Mouse (Mus musculus) urinary bladder, postnatal 4 days (tissue): ENCODE measurements at regions not wholly inside any gene's neighbourhood (a gene's known extent, or its start where the extent isn't known, plus 50 kb on each side); places are given as distances from the start of the nearest gene placed in this dataset.
A peak's percentile ranks its signal among the peaks of the same experiment; 100 is the strongest.

Experiments used
- DNase-seq, 2 experiments: peaks; one replicate each; pipeline ENCODE4 v3.0.0; 2021 to 2022; ENCODE audit warnings: low spot score in 2 of 2

DNA sequence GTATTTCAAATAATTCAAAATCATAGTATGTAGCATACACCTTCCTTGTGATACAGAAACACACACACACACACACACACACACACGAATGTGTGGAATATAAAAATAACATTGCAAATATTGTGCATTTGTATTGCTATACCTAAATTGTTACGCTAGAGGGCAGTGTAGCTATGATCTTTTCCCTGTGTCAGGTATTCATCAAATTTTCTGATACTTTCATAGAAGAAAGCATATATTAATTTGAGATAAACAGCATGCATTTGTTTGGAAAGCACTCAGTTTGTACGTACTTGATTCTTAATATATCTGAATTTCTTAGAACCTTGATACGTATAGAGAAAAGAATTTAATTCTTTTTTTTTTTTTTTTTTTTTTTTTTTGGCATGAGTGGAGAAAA, 1700.9 kb upstream of the Sel1l start:
- no peak for DNase-seq

GRCm38 (mm10) chr12:93523465-93523864, 1674.5 kb upstream of the Sel1l start:
- no peak for DNase-seq

DNA sequence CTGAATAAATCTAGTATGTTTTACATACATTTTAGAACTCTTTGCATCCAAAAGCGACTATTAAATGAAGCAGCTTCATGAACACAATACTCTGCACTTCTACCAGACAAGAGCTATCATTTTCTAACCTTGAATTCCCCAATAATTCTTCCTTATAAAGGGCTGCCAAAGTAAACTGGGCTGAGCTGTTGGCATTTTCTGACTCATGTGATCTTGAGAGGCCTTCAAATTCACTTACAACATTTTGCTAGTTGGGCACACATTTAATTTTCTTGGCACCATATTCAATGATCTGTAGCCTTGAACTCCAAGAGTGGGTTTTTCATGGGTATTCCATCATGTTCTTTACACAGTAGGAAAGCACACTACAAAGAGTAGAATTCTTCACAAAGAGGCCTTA, 1637.4 kb upstream of the Sel1l start:
- no peak for DNase-seq

GRCm38 (mm10) chr12:93462106-93462505, 1613.1 kb upstream of the Sel1l start:
- no peak for DNase-seq

GRCm38 (mm10) chr12:93449436-93449835, 1600.5 kb upstream of the Sel1l start:
- DNase-seq: no peak

- no peak for DNase-seq
These were observed 1580.3 kb upstream of the Sel1l start for GRCm38 (mm10) chr12:93429218-93429617.

DNA sequence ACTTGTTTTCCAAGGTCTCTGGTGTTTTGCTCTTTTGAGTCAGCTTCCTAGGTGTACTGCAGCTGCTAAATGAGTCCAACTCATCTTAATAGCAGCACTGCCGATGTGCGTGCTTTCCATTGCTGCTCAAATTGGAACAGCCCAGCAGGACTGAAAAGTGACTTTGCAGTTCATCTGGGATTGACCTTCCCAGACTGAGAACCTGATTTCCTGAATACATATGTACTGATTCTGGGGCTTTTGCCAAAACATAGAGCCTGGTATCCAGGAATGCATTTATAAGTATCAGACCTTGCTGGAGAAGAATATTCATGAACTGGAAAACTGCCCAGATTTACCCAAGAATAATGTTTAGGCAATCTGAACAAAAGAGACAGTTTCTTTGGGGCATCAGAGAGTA, 1579.0 kb upstream of the Sel1l start:
- DNase-seq: no peak

DNA sequence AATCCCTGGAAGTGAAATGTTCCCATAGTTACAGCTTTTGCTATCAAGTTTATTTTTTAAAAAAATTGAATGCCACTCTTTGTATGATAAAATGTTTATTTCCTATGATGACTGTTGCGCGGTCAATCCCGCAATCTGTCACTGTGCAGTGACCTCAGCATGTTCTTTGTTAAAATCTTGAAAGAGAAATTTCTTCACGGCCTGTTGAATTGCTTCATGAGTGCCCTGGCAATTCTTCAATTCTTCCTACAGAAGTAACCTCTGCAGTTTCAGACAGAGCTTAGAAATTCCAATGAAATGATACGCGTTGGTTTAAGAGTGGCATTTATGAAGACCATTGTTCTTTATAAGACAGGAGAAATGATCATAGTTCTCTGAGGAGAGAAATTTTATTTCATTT, 1567.4 kb upstream of the Sel1l start:
- no peak for DNase-seq

GRCm38 (mm10) chr12:93415791-93416190, 1566.8 kb upstream of the Sel1l start:
- DNase-seq: no peak

DNA sequence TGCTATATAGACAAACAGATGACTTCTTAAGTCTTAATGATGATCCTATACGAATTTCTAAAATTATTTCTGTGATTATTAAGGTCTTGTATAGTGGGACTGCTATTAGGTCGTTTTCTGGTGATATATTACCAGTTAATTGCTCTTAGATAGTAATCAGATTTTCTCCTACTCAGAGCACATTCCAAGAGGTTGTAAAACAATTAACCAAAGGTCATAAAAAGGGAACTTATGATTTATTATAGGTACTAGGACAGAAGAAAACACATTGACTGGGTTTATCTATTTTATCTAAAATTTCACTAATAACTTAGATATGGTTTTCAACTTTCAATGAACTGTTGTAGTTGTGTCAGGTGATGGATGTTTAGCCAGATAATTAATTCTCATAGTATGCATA, 1536.6 kb upstream of the Sel1l start:
- no peak for DNase-seq

- no peak for DNase-seq
These were observed 1494.0 kb upstream of the Sel1l start for GRCm38 (mm10) chr12:93342933-93343332.

DNA sequence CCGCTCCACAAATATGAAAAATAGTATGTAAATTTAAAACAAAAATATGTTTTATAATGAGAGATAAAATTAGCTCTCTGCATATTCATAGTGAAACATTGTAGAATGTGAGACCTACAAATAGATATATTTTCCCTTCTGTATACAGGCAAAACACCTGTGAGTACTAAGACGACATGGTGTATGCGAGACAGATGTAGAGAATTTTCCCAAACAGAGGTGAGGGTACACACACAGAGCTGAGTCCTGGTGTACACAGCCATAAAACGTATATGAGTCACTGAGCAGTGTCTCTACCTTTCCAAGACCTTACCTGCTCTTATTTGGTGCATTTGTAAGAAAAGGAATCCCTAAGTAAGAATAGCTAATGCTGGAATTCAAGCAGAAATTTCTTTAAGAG, 1493.6 kb upstream of the Sel1l start:
- DNase-seq: no peak

GRCm38 (mm10) chr12:93335520-93335919, 1486.6 kb upstream of the Sel1l start:
- no peak for DNase-seq

DNA sequence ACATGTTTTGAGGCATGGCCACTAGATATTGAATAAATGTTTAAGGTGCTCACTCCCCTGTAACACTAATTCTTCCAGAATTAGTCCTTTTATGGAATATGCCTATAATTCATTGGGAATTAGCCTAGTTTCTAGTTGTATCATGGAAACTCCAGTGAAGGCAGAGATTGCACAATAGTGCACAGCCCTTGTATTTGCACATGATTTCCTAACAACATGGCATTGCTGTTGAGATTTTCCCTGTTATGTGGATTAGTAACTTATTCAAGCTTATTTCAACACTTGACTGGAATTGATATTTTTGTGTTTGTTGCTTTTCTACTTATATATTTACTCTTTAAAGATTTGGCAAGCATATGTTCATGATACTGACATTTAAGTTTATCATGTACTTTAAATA, 1463.3 kb upstream of the Sel1l start:
- DNase-seq: no peak

DNA sequence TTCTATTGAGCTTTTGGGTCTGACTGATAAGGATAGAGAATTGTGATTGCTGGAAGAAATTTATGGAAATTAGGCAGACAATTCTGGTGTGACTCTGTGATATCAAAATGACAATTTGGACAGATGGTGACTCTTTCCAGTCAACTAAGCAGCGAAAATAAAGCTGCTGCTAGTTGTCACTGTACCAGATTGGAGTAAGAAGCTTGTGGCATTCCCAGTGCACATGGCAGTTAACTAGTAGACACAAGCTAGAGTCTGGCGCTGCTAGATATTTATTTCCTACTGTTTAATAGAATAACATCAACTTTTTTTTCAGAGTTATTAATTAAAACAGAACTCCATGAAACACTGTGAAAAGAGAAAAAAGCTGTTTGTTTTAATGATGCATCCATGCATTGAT, 1432.9 kb upstream of the Sel1l start:
- DNase-seq: no peak

DNA sequence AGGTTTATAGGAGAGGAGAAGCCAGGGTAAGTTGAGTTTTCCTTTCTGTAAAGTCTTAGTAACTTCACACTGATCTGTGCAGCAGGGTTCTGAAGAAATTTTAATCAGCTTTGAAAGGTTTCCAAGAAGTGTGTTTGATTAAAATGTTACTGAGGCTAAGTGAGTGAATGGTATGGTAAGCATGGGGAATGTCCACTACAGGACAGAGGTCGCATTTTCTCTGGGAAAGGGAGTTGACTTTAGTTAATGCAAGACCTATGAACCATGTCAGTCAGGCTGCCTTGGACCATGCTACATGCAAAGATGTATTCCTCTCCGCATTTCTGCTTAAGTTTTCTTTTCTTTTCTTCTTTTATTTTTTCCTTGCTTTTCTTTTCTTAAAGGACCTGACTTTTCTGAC, 1424.7 kb upstream of the Sel1l start:
- DNase-seq: no peak

GRCm38 (mm10) chr12:93230237-93230636, 1381.3 kb upstream of the Sel1l start:
- DNase-seq: no peak

DNA sequence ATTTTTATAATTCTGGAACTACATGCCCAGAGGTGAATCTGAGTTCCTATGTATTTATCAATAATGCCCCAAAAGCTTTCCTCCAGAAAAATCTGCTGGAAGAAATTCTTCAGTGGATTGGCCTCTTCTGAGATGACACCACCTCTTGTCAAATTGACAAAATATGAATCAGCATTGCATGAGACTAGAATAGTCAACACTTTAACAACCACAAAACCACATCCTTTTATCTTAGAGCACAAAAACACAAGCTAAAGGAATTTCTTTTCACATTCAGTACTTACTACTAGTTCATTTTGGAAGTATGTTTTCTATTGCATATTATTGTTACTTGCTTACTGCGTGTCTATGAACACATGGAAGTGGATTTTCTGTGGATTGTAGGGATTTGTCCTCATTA, 1377.9 kb upstream of the Sel1l start:
- DNase-seq: no peak

GRCm38 (mm10) chr12:93221179-93221922, 1372.4 kb upstream of the Sel1l start:
- DNase-seq: no peak

GRCm38 (mm10) chr12:93207596-93207995, 1358.6 kb upstream of the Sel1l start:
- DNase-seq: no peak

DNA sequence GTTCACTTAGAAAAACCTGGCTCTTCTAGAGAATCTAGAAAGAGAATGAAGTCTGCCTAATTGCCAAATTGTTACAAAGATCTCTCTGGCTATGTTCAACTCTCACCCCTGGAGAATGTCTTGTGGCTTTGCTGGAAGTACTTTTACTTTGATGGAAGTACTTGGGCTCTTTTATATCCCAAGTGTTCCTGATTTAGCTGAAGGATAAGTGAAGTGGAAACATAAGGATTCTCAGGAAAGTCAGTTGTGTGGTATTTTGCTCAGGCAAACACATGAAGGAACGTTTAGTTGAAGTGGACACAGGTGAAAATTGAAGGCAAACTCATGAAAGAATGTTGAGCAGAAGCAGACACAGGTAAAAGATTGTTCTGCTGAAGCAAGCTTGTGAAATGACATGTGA, 1340.0 kb upstream of the Sel1l start:
- no peak for DNase-seq

DNA sequence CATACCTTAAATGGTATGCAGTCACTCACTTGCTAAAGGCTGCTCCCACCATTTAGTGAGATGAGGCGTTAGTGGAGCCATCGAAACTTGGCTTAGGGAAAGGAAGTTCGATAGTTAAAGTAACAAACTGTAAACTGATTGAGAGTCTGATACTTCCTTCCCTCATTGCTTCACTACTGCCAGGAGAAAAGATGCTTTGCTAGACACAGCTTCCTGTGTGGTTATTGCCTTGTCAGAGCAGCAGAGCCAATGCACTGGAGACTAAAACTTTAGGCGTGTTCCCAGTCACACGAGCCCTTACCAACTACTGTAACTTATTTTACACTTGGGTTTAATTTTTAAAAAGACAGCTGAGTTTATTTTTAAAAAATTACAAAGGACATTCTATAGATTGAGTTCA, 1324.8 kb upstream of the Sel1l start:
- DNase-seq: no peak

GRCm38 (mm10) chr12:93160252-93160651, 1311.3 kb upstream of the Sel1l start:
- DNase-seq: no peak

- peak in 1 of 2 experiments; percentile 60 for DNase-seq
These were observed 1303.8 kb upstream of the Sel1l start for GRCm38 (mm10) chr12:93152618-93153245.
